Mouse (Mus musculus) intestine, embryonic 16.5 days (tissue): ENCODE measurements around the gene Slc35a1. TPM values are rescaled to one million over a fixed set of nuclear protein-coding genes. Genes with fewer than 3 reads are reported as not detected.
"Not testable (repeated sequence)": the region's sequence is repeated elsewhere in the genome, so short reads cannot be mapped to it uniquely, and the experiment has no call there.

ENCODE experiments used
- ATAC-seq: fragments of 200-750 bp; cut with Nextera tagmentation; 2 replicates; pipeline ENCODE4 v1.8.0; 2017; ENCODE audit warnings: moderate TSS enrichment, moderate library complexity
- H3K27ac ChIP-seq: fragments of 300-500 bp; sonication (generic); 2 replicates; pipeline ENCODE4 v1.5.1; 2014; ENCODE audit warnings: mild to moderate bottlenecking, low read length
- H3K27me3 ChIP-seq: fragments of 300-500 bp; sonication (generic); replicated peaks from 2 replicates; pipeline ENCODE4 v1.6.1; 2014; ENCODE audit warnings: low read length, control low read depth, mixed read lengths; ENCODE audit not compliant: control insufficient read depth, insufficient read depth
- H3K36me3 ChIP-seq: fragments of 300-500 bp; sonication (generic); 2 replicates; pipeline ENCODE4 v1.6.1; 2014; ENCODE audit warnings: low read length, control low read depth; ENCODE audit not compliant: control insufficient read depth, insufficient read depth
- H3K4me1 ChIP-seq: fragments of 300-500 bp; sonication (generic); 2 replicates; pipeline ENCODE4 v1.6.1; 2014; ENCODE audit warnings: low read length, control low read depth, mixed read lengths; ENCODE audit not compliant: control insufficient read depth, insufficient read depth
- H3K4me2 ChIP-seq: fragments of 300-500 bp; sonication (generic); 2 replicates; pipeline ENCODE4 v1.6.1; 2014; ENCODE audit warnings: low read depth, low read length, control low read depth
- H3K4me3 ChIP-seq: fragments of 300-500 bp; sonication (generic); 2 replicates; pipeline ENCODE4 v1.5.1; 2014; ENCODE audit warnings: mild to moderate bottlenecking, low read length
- H3K9ac ChIP-seq: fragments of 300-500 bp; sonication (generic); 2 replicates; pipeline ENCODE4 v1.6.1; 2014; ENCODE audit warnings: low read depth, low read length
- H3K9me3 ChIP-seq: fragments of 300-500 bp; sonication (generic); 2 replicates; pipeline ENCODE4 v1.6.1; 2016; ENCODE audit warnings: low read length, control low read depth; ENCODE audit not compliant: control insufficient read depth
- WGBS: fragments of 180-500 bp; shearing (Covaris S2); extraction: QIAGEN DNeasy Blood & Tissue Kit; methylation state at CpG from one replicate; pipeline ENCODE4 v1.1.7; 2014; 5-methylcytosine and 5-hydroxymethylcytosine counted together
- polyA plus RNA-seq: library from polyadenylated mRNA; unstranded; fragments of >200 nt; fragmentation: Nextera tagmentation; extraction: Ambion mirVana; gene quantifications from 2 replicates; pipeline ENCODE4 v1.2.1, GENCODE M21; 2015

Slc35a1 gene
- 69.6 and 78.6 TPM in 2 replicates for polyA plus RNA-seq

DNA sequence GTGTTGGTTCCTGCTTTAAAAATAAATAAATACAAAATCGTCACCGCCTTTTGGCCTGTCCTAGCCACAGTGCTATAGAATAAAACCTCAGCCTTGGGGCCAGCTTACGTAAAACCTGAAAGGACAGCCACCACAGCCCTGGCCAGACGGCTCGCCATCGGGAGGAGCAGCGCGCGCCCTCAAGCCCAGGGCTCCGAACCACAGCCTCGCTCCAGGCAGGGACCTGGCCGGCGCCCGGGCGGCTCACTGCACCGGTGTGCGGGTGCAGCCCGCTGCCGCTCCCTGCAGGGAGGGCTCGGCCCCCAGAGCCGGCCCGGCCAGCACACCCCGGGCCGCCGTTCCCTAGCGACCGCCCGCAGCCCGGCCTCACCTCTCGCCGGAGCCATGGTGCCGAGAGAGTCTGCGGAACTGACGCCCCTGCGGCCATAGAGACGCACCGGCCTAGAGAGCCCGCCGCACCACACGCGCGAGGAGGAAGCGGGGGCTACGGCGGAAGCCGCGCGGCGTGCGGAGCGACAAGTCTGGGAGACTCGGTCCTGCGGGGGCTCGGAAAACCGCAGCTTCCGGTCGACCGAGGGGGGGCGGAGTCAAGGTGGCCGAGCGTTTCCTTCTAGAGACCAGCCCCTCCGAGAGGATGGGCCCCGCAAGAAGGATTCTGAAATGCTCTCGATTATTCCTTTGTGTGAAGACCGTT lies at the start of gene Slc35a1:
Gene Slc35a1, minus strand, starts transcription at position 565 of the 694 bp plus-strand sequence.
- under 1% methylated on average over 65 of the region's 65 CpGs for WGBS
- H3K4me2 ChIP-seq: peak within 1 kb of the TSS; percentile 69
- H3K4me3 ChIP-seq: peak within 1 kb of the TSS; percentile 93
- no peaks in the 10 kb centered on the region for H3K36me3 ChIP-seq
- H3K9me3 ChIP-seq: no peaks in the 10 kb centered on the region
- H3K27me3 ChIP-seq: no peaks in the 10 kb centered on the region
- ATAC-seq: peak; percentile 95
- 0 out of 2 replicates have a peak, but pooled peaks cover 11% of the 10 kb centered on the region for H3K4me1 ChIP-seq
- H3K27ac ChIP-seq: peak within 1 kb of the TSS; percentile 97
- H3K9ac ChIP-seq: peak within 1 kb of the TSS; percentile 92

DNA sequence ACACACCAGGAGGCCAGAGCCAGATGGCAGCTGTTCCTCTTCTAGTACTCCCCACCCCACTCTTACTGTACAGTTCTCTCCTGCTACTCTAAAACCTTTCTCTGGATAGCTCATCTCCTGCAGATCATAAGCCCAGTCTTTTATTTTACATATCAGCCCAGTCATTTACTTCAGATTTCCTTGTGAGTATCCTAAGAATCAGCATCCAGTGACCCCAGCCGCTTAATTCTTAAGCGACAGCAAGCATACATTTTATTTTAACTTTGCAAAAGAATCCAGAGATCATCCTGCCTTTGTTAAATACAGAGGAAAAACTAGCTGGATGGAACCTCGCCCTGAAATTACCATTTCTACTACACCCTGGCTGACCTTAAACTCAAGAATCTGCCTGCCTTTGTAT lies 47.2 kb upstream of the Slc35a1 start:
- H3K36me3 ChIP-seq: no peaks in the 10 kb centered on the region
- H3K4me3 ChIP-seq: no peak overlapping the region
- H3K4me2 ChIP-seq: no peak overlapping the region
- no peaks in the 10 kb centered on the region for H3K9me3 ChIP-seq
- WGBS: 81% methylated on average over 3 of the region's 3 CpGs
- H3K27ac ChIP-seq: no peak overlapping the region
- H3K27me3 ChIP-seq: no peaks in the 10 kb centered on the region
- no peak for ATAC-seq
- H3K4me1 ChIP-seq: 0 out of 2 replicates have a peak, but pooled peaks cover 2% of the 10 kb centered on the region
- no peak overlapping the region for H3K9ac ChIP-seq

DNA sequence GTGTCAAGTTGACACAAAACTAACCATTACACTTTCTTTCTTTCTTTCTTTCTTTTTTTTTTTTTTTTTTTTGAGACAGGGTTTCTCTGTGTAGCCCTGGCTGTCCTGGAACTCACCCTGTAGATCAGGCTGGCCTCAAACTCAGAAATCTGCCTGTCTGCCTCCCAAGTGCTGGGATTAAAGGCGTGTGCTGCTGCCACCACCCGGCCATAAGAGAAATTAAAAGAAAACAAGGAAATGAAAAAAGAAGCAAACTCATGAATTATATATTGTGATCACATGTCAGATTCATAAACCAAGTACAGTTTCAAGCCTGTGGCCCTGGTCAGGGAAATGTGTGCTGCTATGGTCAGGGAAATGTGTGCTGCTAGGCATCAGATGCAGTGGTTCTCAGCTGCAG lies 46.2 kb upstream of the Slc35a1 start:
- WGBS: 23% methylated on average over 2 of the region's 2 CpGs
- not testable (repeated sequence) for H3K36me3 ChIP-seq, H3K9me3 ChIP-seq, H3K9ac ChIP-seq, H3K4me3 ChIP-seq, H3K27me3 ChIP-seq, H3K4me1 ChIP-seq, H3K27ac ChIP-seq, ATAC-seq, H3K4me2 ChIP-seq

DNA sequence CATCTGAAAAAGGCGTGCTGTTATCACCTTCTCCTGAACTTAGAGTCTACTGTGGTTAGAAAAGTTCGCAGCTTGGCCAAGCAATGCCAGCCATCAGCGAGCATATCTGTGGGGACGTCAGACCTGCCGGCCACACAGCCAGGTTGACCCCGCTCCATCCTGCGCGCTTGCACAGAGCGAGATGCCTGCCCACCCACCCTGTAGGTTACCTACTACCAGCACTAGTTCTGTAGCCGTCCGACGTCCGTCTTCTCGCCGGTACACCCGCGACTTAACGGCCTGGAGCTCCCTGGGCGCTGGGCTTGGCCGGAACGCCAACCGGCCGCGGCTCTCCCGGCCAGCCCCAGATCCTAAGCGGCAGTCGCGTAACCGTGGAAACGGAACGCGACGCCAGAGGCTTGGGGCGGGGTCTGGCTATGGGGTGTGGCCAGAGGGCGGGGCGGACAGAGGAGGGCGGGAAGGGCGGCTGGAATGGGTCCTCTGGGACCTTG lies 42.7 kb upstream of the Slc35a1 start, which contains the start of gene Cfap206:
Gene Cfap206, minus strand, starts transcription at position 356 of the 491 bp plus-strand sequence.
- ATAC-seq: peak; percentile 99
- H3K4me1 ChIP-seq: 0 out of 2 replicates have a peak, but pooled peaks cover 2% of the 10 kb centered on the region
- H3K9me3 ChIP-seq: no peaks in the 10 kb centered on the region
- H3K9ac ChIP-seq: peak within 1 kb of the TSS; percentile 61
- no peak within 1 kb of the TSS for H3K27ac ChIP-seq
- no peaks in the 10 kb centered on the region for H3K27me3 ChIP-seq
- H3K4me2 ChIP-seq: peak within 1 kb of the TSS; percentile 97
- H3K36me3 ChIP-seq: no peaks in the 10 kb centered on the region
- under 1% methylated on average over 38 of the region's 38 CpGs for WGBS
- H3K4me3 ChIP-seq: peak within 1 kb of the TSS; percentile 53

DNA sequence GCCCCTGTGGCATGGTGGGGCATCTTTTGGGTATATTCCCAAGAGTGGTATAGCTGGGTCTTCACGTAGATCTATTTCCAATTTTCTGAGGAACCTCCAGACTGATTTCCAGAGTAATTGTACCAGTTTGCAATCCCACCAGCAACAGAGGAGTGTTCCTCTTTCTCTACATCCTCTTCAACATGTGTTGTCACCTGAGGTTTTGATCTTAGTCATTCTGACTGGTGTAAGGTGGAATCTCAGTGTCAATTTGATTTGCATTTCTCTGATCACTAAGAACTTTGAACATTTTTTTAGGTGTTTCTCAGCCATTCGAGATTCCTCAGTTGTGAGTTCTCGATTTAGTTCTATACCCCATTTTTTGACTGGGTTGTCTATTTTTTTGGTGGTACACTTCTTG lies 38.5 kb upstream of the Slc35a1 start:
- H3K9ac ChIP-seq, H3K4me3 ChIP-seq, H3K4me1 ChIP-seq, ATAC-seq, H3K4me2 ChIP-seq, H3K27me3 ChIP-seq, H3K27ac ChIP-seq, H3K9me3 ChIP-seq, H3K36me3 ChIP-seq: not testable (repeated sequence)
- WGBS: 92% methylated on average over 3 of the region's 3 CpGs

DNA sequence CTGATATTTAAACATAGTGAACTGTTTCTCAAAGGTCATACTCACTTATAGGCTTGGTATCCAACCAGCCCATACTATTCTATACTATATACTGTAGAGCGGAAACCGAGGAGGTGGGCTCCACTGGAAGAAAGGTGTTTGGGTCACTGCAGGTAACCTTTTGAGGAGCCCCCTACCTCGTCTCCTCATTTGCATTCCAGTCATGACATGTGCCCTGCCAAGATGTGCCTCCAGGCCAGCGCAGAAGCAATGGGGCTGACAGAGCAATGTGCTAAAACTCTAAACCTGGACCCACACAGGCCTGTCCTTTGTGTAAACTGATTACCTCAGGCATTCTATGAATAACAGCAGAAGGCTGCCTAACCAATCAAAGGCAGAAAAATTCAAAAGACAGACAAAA lies 37.1 kb upstream of the Slc35a1 start:
- Histone ChIP-seq H3K27me3 (no peaks in the 10 kb centered on the region), H3K9ac (no peak overlapping the region), H3K4me3 (no peak overlapping the region), H3K36me3 (no peaks in the 10 kb centered on the region), H3K4me2 (no peak overlapping the region), H3K27ac (no peak overlapping the region), H3K4me1 (no peaks in the 10 kb centered on the region), H3K9me3 (peaks cover 2% of the 10 kb centered on the region; the same call in 1 of the 2 replicates)
- no peak for ATAC-seq
- 66% methylated on average over 4 of the region's 4 CpGs for WGBS

DNA sequence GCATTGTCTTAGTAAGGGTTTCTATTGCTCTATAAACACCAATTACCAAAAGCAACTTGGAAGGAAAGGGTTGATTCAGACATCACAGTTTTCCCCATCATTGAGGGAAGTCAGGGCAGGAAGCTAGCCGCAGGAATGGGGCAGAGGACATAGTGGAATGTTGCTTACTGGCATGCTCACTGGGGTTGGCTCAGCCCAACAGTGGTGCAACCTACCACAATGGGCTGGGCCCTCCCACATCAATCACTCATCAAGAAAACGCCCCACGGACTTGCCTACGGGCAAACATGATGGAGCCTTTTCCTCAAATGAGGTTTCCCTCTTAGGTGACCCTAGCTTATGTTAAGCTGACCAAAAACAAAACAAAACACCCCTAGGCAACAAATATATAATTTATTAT lies 35.9 kb upstream of the Slc35a1 start:
- no peaks in the 10 kb centered on the region for H3K4me1 ChIP-seq
- no peak overlapping the region for H3K4me2 ChIP-seq
- 69% methylated on average over 4 of the region's 4 CpGs for WGBS
- H3K9me3 ChIP-seq: peaks cover 2% of the 10 kb centered on the region; the same call in 1 of the 2 replicates
- H3K36me3 ChIP-seq: no peaks in the 10 kb centered on the region
- H3K9ac ChIP-seq: no peak overlapping the region
- ATAC-seq: no peak
- H3K27ac ChIP-seq: no peak overlapping the region
- H3K4me3 ChIP-seq: no peak overlapping the region
- no peaks in the 10 kb centered on the region for H3K27me3 ChIP-seq

DNA sequence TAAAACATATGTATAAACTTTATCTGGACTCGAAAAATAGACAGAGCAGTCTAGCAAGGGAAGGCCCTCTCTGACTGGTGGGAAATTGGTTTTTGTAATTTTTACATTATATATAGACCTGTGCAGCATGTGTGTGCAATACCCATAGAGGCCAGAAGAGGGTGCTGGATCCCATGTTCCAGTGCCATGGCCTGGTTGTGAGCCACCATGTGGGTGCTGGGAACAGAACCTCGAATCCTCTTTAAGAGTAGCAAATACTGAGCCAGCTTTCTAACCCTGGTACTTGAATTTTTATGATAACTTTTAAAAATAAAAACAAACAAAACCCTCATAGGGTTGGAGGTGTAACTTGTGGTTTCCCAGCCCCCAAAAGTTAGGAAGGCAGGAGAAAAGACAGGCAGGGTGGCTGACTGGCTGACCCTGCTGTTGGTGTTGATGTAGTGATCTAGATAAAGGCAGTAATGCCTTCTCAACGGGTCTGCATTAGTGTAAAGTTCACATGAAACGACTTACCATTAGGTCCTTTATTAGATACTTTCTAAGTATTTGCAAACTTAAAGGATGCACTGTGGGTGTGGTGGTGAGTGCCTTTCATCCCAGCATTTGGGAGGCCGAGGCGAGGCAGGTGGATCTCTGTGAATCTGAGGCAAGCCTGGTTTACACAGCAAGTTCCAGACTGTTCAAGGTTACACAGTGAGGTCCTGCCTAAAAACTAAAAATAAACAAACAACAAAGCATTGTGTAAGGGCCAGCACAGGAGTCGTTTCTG lies 33.1 kb upstream of the Slc35a1 start:
- no peak overlapping the region for H3K4me3 ChIP-seq
- H3K27me3 ChIP-seq: no peaks in the 10 kb centered on the region
- no peak overlapping the region for H3K9ac ChIP-seq
- H3K27ac ChIP-seq: no peak overlapping the region
- no peak for ATAC-seq
- no peak overlapping the region for H3K4me2 ChIP-seq
- 87% methylated on average over 7 of the region's 7 CpGs for WGBS
- H3K9me3 ChIP-seq: peaks cover 2% of the 10 kb centered on the region; the same call in 1 of the 2 replicates
- H3K36me3 ChIP-seq: no peaks in the 10 kb centered on the region
- no peaks in the 10 kb centered on the region for H3K4me1 ChIP-seq

DNA sequence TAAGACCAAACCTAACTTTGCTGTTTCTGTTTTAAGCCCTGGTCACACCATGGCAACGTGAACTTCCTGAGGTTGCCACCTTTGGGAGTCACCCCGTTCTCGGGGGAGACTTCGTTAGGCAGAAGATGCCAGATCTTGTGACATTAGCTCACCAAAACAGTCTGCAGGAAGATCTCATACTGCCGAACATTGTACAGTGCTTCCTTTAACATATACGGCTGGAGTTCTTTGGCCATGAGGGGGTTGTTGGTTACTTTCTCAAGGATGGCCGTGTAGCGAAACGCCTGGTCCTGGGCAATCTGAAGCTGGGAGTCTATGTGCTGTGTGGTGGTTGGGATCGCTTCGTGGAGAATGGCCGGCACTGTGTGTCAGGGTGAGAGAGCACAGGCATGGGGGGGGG lies 32.2 kb upstream of the Slc35a1 start:
- H3K36me3 ChIP-seq: no peaks in the 10 kb centered on the region
- no peaks in the 10 kb centered on the region for H3K4me1 ChIP-seq
- H3K27ac ChIP-seq: no peak overlapping the region
- 97% methylated on average over 12 of the region's 12 CpGs for WGBS
- peaks cover 2% of the 10 kb centered on the region; the same call in 1 of the 2 replicates for H3K9me3 ChIP-seq
- H3K27me3 ChIP-seq: no peaks in the 10 kb centered on the region
- H3K9ac ChIP-seq: no peak overlapping the region
- no peak for ATAC-seq
- H3K4me2 ChIP-seq: no peak overlapping the region
- H3K4me3 ChIP-seq: no peak overlapping the region
